Mouse (Mus musculus) T-cell, adult 2 months (primary cell): ENCODE measurements at regions not wholly inside any gene's neighbourhood (a gene's known extent, or its start where the extent isn't known, plus 50 kb on each side); places are given as distances from the start of the nearest gene placed in this dataset.

Source experiments
- DNase-seq: peaks from one replicate; pipeline ENCODE4 v3.0.0; 2022; ENCODE audit warnings: low spot score

GRCm38 (mm10) chr14:8867641-8868040 is 201.6 kb upstream of the 4930452B06Rik start:
- DNase-seq = no peak

GRCm38 (mm10) chr14:8851572-8851971 is 185.5 kb upstream of the 4930452B06Rik start:
- no peak for DNase-seq

- no peak for DNase-seq
Observed at GRCm38 (mm10) chr14:8850208-8850607, 184.2 kb upstream of the 4930452B06Rik start.

GRCm38 (mm10) chr14:8833516-8833915 is 167.5 kb upstream of the 4930452B06Rik start:
- DNase-seq = no peak

- DNase-seq = peak; percentile 14
Observed at GRCm38 (mm10) chr14:8800217-8800616, 134.2 kb upstream of the 4930452B06Rik start.

GRCm38 (mm10) chr14:8789348-8789747 is 123.3 kb upstream of the 4930452B06Rik start:
- no peak for DNase-seq

- no peak for DNase-seq
Observed at GRCm38 (mm10) chr14:8760541-8760940, 94.5 kb upstream of the 4930452B06Rik start.

- no peak for DNase-seq
Observed at GRCm38 (mm10) chr14:8736831-8737230, 70.8 kb upstream of the 4930452B06Rik start.

GRCm38 (mm10) chr14:8733261-8733660 is 67.2 kb upstream of the 4930452B06Rik start:
- no peak for DNase-seq

GRCm38 (mm10) chr14:8727364-8727763 is 61.3 kb upstream of the 4930452B06Rik start:
- DNase-seq = no peak
